In genomic region chr11:99132091-99132730, GRCm38 (mm10) we compare ENCODE assay signal across 8 mouse cellular contexts. TPM values are rescaled to one million over a fixed set of nuclear protein-coding genes. Genes with fewer than 3 reads are reported as not detected.
DNase-seq lines count a peak whose midpoint lies in the region; ATAC-seq and TF ChIP-seq lines count a peak whose summit lies in the region.

No protein-coding gene starts in this region.

- H3K9ac ChIP-seq in forebrain, postnatal 0 days: peak overlapping the region; percentile 33; the same call in 1 of the 2 replicates
- peak overlapping the region; percentile 20; the same call in 1 of the 2 replicates for H3K9ac ChIP-seq in hindbrain, embryonic 15.5 days

- WGBS in forebrain, postnatal 0 days: 2% methylated on average over 11 of the region's 11 CpGs
- WGBS in hindbrain, embryonic 15.5 days: 1% methylated on average over 11 of the region's 11 CpGs
- 2% methylated on average over 11 of the region's 11 CpGs for WGBS in midbrain, embryonic 10.5 days

- H3K4me2 ChIP-seq in forebrain, postnatal 0 days (ENCODE audit: low read depth): peak overlapping the region; percentile 17
- H3K4me2 ChIP-seq in hindbrain, embryonic 15.5 days: peak overlapping the region; percentile 45

- peak; percentile 65 for DNase-seq in urinary bladder, postnatal 14 days (ENCODE audit: low spot score)
- no peak for DNase-seq in urinary bladder, postnatal 25 days (ENCODE audit: low spot score)
- DNase-seq in forebrain, postnatal 0 days: no peak
- peak; percentile 80 for DNase-seq in midbrain, embryonic 10.5 days (ENCODE audit: low spot score)
- peak; percentile 48 for DNase-seq in testis, postnatal 14 days (ENCODE audit: low spot score)
- no peak for DNase-seq in layer of hippocampus, adult 18-20 months (ENCODE audit: low spot score in 2 of 2)

- peaks cover 4% of the 10 kb centered on the region; the same call in 1 of the 2 replicates for H3K4me1 ChIP-seq in forebrain, postnatal 0 days (ENCODE audit: insufficient read depth)
- H3K4me1 ChIP-seq in hindbrain, embryonic 15.5 days (replicated peaks): peaks cover 16% of the 10 kb centered on the region
- peaks cover 55% of the 10 kb centered on the region for H3K4me1 ChIP-seq in midbrain, embryonic 10.5 days

- H3K36me3 ChIP-seq in forebrain, postnatal 0 days (ENCODE audit: insufficient read depth): no peaks in the 10 kb centered on the region
- H3K36me3 ChIP-seq in hindbrain, embryonic 15.5 days: no peaks in the 10 kb centered on the region
- H3K36me3 ChIP-seq in midbrain, embryonic 10.5 days: no peaks in the 10 kb centered on the region

- no peaks in the 10 kb centered on the region for H3K9me3 ChIP-seq in forebrain, postnatal 0 days (ENCODE audit: low read length)
- H3K9me3 ChIP-seq in hindbrain, embryonic 15.5 days: no peaks in the 10 kb centered on the region
- no peaks in the 10 kb centered on the region for H3K9me3 ChIP-seq in midbrain, embryonic 10.5 days (replicated peaks)

- H3K4me3 ChIP-seq in forebrain, postnatal 0 days (ENCODE audit: low read depth, low read length): no peak overlapping the region
- no peak overlapping the region for H3K4me3 ChIP-seq in hindbrain, embryonic 15.5 days
- H3K4me3 ChIP-seq in midbrain, embryonic 10.5 days: peak overlapping the region; percentile 38

- H3K27ac ChIP-seq in forebrain, postnatal 0 days (ENCODE audit: low read depth, low read length): no peak overlapping the region
- H3K27ac ChIP-seq in hindbrain, embryonic 15.5 days (replicated peaks): peak overlapping the region; percentile 40; the same call in 1 of the 2 replicates
- peak overlapping the region; percentile 83 for H3K27ac ChIP-seq in midbrain, embryonic 10.5 days (replicated peaks)

- ATAC-seq in forebrain, postnatal 0 days: peak; percentile 61
- peak; percentile 76 for ATAC-seq in hindbrain, embryonic 15.5 days (ENCODE audit: low FRiP score, low read depth)
- no peak for ATAC-seq in frontal cortex, adult (ENCODE audit: low TSS enrichment)

- H3K27me3 ChIP-seq in forebrain, postnatal 0 days (ENCODE audit: insufficient read depth, low read length): no peaks in the 10 kb centered on the region
- no peaks in the 10 kb centered on the region for H3K27me3 ChIP-seq in hindbrain, embryonic 15.5 days
- no peaks in the 10 kb centered on the region for H3K27me3 ChIP-seq in midbrain, embryonic 10.5 days (ENCODE audit: low read depth, poor library complexity, severe bottlenecking)

- TF ChIP-seq CTCF in forebrain, postnatal 0 days (IDR thresholded peaks at IDR 0.05; ENCODE audit: low read depth): no peak

RNA-seq across cellular contexts. Expression of gene Ccr7, which starts 22.7 kb away (rescaled TPM):
- total RNA-seq in forebrain, postnatal 0 days (2014; rRNA removed): 0.38 TPM in 1 of 2 replicates, not detected in the other
- polyA plus RNA-seq in forebrain, postnatal 0 days (2015; fragmentation: Nextera tagmentation; extraction: Ambion mirVana): 0.06 and 0.17 TPM in 2 replicates
- polyA plus RNA-seq in hindbrain, embryonic 15.5 days (2015; fragmentation: Nextera tagmentation; extraction: Ambion mirVana): 0.08 TPM in 2 replicates
- polyA plus RNA-seq in midbrain, embryonic 10.5 days (2016; fragmentation: Nextera tagmentation; extraction: Ambion mirVana): 0.14 TPM in 1 of 2 replicates, not detected in the other
- not detected for total RNA-seq in layer of hippocampus, adult 18-20 months (2021)

RNA-seq across cellular contexts. Expression of gene Tns4, which starts 43.1 kb away (rescaled TPM):
- total RNA-seq in forebrain, postnatal 0 days (2014; rRNA removed): 0.48 TPM in 1 of 2 replicates, not detected in the other
- polyA plus RNA-seq in forebrain, postnatal 0 days (2015; fragmentation: Nextera tagmentation; extraction: Ambion mirVana): 0.29 TPM in 1 of 2 replicates, not detected in the other
- polyA plus RNA-seq in hindbrain, embryonic 15.5 days (2015; fragmentation: Nextera tagmentation; extraction: Ambion mirVana): 0.08 and 0.17 TPM in 2 replicates
- 0.55 and 0.84 TPM in 2 replicates for polyA plus RNA-seq in midbrain, embryonic 10.5 days (2016; fragmentation: Nextera tagmentation; extraction: Ambion mirVana)
- total RNA-seq in layer of hippocampus, adult 18-20 months (2021): under 1 TPM; 0.08 to 0.32 TPM

Comparison
In these comparisons a context has a peak if more than half of its experiments do, and no peak if none do; other contexts are left out.
1. DNase-seq: peak in urinary bladder, postnatal 14 days (single experiment), midbrain, embryonic 10.5 days (single experiment) and testis, postnatal 14 days (single experiment); none in urinary bladder, postnatal 25 days (single experiment), forebrain, postnatal 0 days (single experiment) and layer of hippocampus, adult 18-20 months (0 of 2).